Mouse (Mus musculus) ES-Bruce4 (cell line): ENCODE measurements around the gene Rbm45.

ENCODE experiments used
- CTCF ChIP-seq: IDR thresholded peaks from one replicate; pipeline ENCODE4 v1.8.1; 2011; ENCODE audit warnings: low read depth, low read length
- EP300 ChIP-seq: IDR thresholded peaks from 2 replicates; pipeline ENCODE4 v1.6.1; 2011; ENCODE audit warnings: low read depth, low read length; ENCODE audit not compliant: insufficient read depth
- POLR2A ChIP-seq: IDR thresholded peaks from one replicate; pipeline ENCODE4 v1.8.1; 2011; ENCODE audit warnings: low read length; ENCODE audit not compliant: insufficient read depth

GRCm38 (mm10) chr2:76369821-76370655 lies at the start of gene Rbm45:
- TF ChIP-seq CTCF, result peak; percentile 70
- no peak for TF ChIP-seq POLR2A
- peak; percentile 48; the same call in 1 of the 2 replicates for TF ChIP-seq EP300
